Mouse (Mus musculus) embryonic fibroblast, embryonic 13.5 days (primary cell): ENCODE measurements at regions not wholly inside any gene's neighbourhood (a gene's known extent, or its start where the extent isn't known, plus 50 kb on each side); places are given as distances from the start of the nearest gene placed in this dataset.
A peak's percentile ranks its signal among the peaks of the same experiment; 100 is the strongest.

ENCODE experiments used
- H3K27ac ChIP-seq: 2 replicates; pipeline ENCODE4 v1.5.1; 2012; ENCODE audit warnings: low read length, control low read depth, inconsistent platforms; ENCODE audit not compliant: insufficient read depth
- H3K4me1 ChIP-seq: 2 replicates; pipeline ENCODE4 v1.6.1; 2011; ENCODE audit warnings: low read length; ENCODE audit not compliant: control insufficient read depth, insufficient read depth
- H3K4me3 ChIP-seq: 2 replicates; pipeline ENCODE4 v1.5.1; 2011; ENCODE audit warnings: mild to moderate bottlenecking, control low read depth, low read length; ENCODE audit not compliant: insufficient read depth
- CTCF ChIP-seq: IDR thresholded peaks from 2 replicates; pipeline ENCODE4 v1.5.1; 2011; ENCODE audit warnings: mild to moderate bottlenecking, control low read depth, low read length, moderate library complexity, borderline replicate concordance; ENCODE audit not compliant: insufficient read depth
- POLR2A ChIP-seq: IDR thresholded peaks from 2 replicates; pipeline ENCODE4 v1.6.1; 2011; ENCODE audit warnings: low read depth, mild to moderate bottlenecking, control low read depth, low read length, moderate library complexity

GRCm38 (mm10) chr12:59620340-59620739 is 400.8 kb upstream of the Fbxo33 start:
- no peak overlapping the region for H3K27ac ChIP-seq
- 0 out of 2 replicates have a peak, but pooled peaks cover 2% of the 10 kb centered on the region for H3K4me1 ChIP-seq
- no peak for TF ChIP-seq POLR2A
- TF ChIP-seq CTCF, result no peak
- no peak overlapping the region for H3K4me3 ChIP-seq

GRCm38 (mm10) chr12:59616075-59616474 is 396.6 kb upstream of the Fbxo33 start:
- Histone ChIP-seq H3K4me1 (no peaks in the 10 kb centered on the region), H3K27ac (no peak overlapping the region), H3K4me3 (no peak overlapping the region)
- no peak for TF ChIP-seq POLR2A
- no peak for TF ChIP-seq CTCF

- TF ChIP-seq CTCF (no peak), POLR2A (no peak)
- Histone ChIP-seq H3K4me3 (no peak overlapping the region), H3K4me1 (no peaks in the 10 kb centered on the region), H3K27ac (no peak overlapping the region)
Measured at GRCm38 (mm10) chr12:59599785-59600184, 380.3 kb upstream of the Fbxo33 start.

GRCm38 (mm10) chr12:59589354-59589753 is 369.8 kb upstream of the Fbxo33 start:
- TF ChIP-seq POLR2A (no peak), CTCF (no peak)
- H3K4me3 ChIP-seq, result no peak overlapping the region
- no peaks in the 10 kb centered on the region for H3K4me1 ChIP-seq
- H3K27ac ChIP-seq, result no peak overlapping the region

GRCm38 (mm10) chr12:59582587-59582986 is 363.1 kb upstream of the Fbxo33 start:
- no peak overlapping the region for H3K4me3 ChIP-seq
- peak overlapping the region; percentile 87 for H3K27ac ChIP-seq
- peaks cover 6% of the 10 kb centered on the region for H3K4me1 ChIP-seq
- TF ChIP-seq CTCF, result no peak
- TF ChIP-seq POLR2A, result no peak

- Histone ChIP-seq H3K27ac (no peak overlapping the region), H3K4me3 (no peak overlapping the region), H3K4me1 (peaks cover 6% of the 10 kb centered on the region)
- TF ChIP-seq POLR2A (no peak), CTCF (no peak)
Measured at GRCm38 (mm10) chr12:59579694-59580093, 360.2 kb upstream of the Fbxo33 start.

GRCm38 (mm10) chr12:59563960-59564359 is 344.4 kb upstream of the Fbxo33 start:
- TF ChIP-seq POLR2A (no peak), CTCF (no peak)
- no peak overlapping the region for H3K27ac ChIP-seq
- no peaks in the 10 kb centered on the region for H3K4me1 ChIP-seq
- no peak overlapping the region for H3K4me3 ChIP-seq

GRCm38 (mm10) chr12:59539788-59540187 is 320.3 kb upstream of the Fbxo33 start:
- H3K4me3 ChIP-seq, result no peak overlapping the region
- H3K27ac ChIP-seq, result no peak overlapping the region
- H3K4me1 ChIP-seq, result no peaks in the 10 kb centered on the region
- TF ChIP-seq POLR2A (no peak), CTCF (no peak)

- no peak overlapping the region for H3K27ac ChIP-seq
- no peak overlapping the region for H3K4me3 ChIP-seq
- H3K4me1 ChIP-seq, result no peaks in the 10 kb centered on the region
- TF ChIP-seq POLR2A (no peak), CTCF (no peak)
Measured at GRCm38 (mm10) chr12:59530521-59530920, 311.0 kb upstream of the Fbxo33 start.

- H3K4me1 ChIP-seq, result no peaks in the 10 kb centered on the region
- no peak overlapping the region for H3K27ac ChIP-seq
- H3K4me3 ChIP-seq, result no peak overlapping the region
- no peak for TF ChIP-seq CTCF
Measured at GRCm38 (mm10) chr12:59523368-59523767, 303.8 kb upstream of the Fbxo33 start.

GRCm38 (mm10) chr12:59521946-59522345 is 302.4 kb upstream of the Fbxo33 start:
- Histone ChIP-seq H3K27ac (no peak overlapping the region), H3K4me3 (no peak overlapping the region), H3K4me1 (no peaks in the 10 kb centered on the region)
- TF ChIP-seq CTCF, result no peak
- TF ChIP-seq POLR2A, result no peak

GRCm38 (mm10) chr12:59509857-59510256 is 290.3 kb upstream of the Fbxo33 start:
- Histone ChIP-seq H3K4me1 (no peaks in the 10 kb centered on the region), H3K27ac (no peak overlapping the region), H3K4me3 (no peak overlapping the region)
- TF ChIP-seq POLR2A (no peak), CTCF (no peak)
